Mouse (Mus musculus) olfactory bulb, adult 2 months (tissue): ENCODE measurements around the gene Dctpp1. TPM values are rescaled to one million over a fixed set of nuclear protein-coding genes. Genes with fewer than 3 reads are reported as not detected.

ENCODE experiments used
- H3K27ac ChIP-seq: fragments of 200-500 bp; 2 replicates; pipeline ENCODE4 v1.5.1; 2012; ENCODE audit warnings: low read depth, low read length; ENCODE audit not compliant: insufficient read depth
- H3K4me1 ChIP-seq: fragments of 200-500 bp; 2 replicates; pipeline ENCODE4 v1.6.1; 2012; ENCODE audit warnings: low read length; ENCODE audit not compliant: control insufficient read depth, insufficient read depth
- H3K4me3 ChIP-seq: fragments of 200-500 bp; 2 replicates; pipeline ENCODE4 v1.5.1; 2012; ENCODE audit warnings: mild to moderate bottlenecking, low read depth, low read length, moderate library complexity; ENCODE audit not compliant: insufficient read depth
- CTCF ChIP-seq: fragments of 200-500 bp; IDR thresholded peaks from 2 replicates; pipeline ENCODE4 v1.5.1; 2012; ENCODE audit warnings: low read depth, mild to moderate bottlenecking, low read length, moderate library complexity; ENCODE audit not compliant: insufficient read depth
- POLR2A ChIP-seq: fragments of 200-500 bp; IDR thresholded peaks from 2 replicates; pipeline ENCODE4 v1.6.1; 2012; ENCODE audit warnings: mild to moderate bottlenecking, low read depth, low read length, moderate library complexity; ENCODE audit not compliant: insufficient read depth
- WGBS: fragments of 180-500 bp; shearing (Covaris S2); methylation state at CpG from one replicate; pipeline ENCODE4 v1.1.7; 2018; 5-methylcytosine and 5-hydroxymethylcytosine counted together
- polyA plus RNA-seq: library from polyadenylated mRNA; stranded (reverse); fragments of >200 nt; gene quantifications from 2 replicates; pipeline ENCODE4 v1.2.4, GENCODE M21; 2012; ENCODE audit warnings: low replicate concordance; ENCODE audit not compliant: missing spikeins, insufficient read depth, insufficient read length

Gene Dctpp1
- polyA plus RNA-seq, 1 experiment: not detected

- Histone ChIP-seq H3K27ac (no peak overlapping the region), H3K4me3 (no peak overlapping the region), H3K4me1 (no peaks in the 10 kb centered on the region)
- WGBS: 83% methylated on average over 2 of the region's 2 CpGs
- TF ChIP-seq CTCF (no peak), POLR2A (no peak)
Measured at GRCm38 (mm10) chr7:127289306-127289705, 28.8 kb upstream of the Dctpp1 start.

DNA sequence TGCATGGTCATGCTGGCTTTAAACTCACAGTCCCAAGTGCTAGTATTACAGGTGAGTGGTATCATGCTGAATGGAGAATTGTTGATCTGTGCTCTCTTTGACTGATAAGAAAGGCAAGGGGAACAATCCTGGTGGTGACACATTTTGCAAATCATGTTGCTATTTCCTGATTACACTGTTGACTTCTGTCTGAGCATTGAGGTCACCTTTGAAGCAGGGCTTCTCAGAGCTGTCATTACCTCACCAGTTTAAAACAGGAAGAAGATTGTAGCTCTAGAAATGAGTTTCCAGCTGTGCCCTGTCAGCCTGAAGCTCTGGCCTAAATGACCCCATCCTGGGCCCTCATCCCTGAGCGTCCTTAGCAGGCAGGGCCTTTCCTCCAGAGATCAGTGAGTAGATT, 27.4 kb upstream of the Dctpp1 start:
- WGBS: 86% methylated on average over 1 of the region's 1 CpGs
- Histone ChIP-seq H3K27ac (no peak overlapping the region), H3K4me1 (no peaks in the 10 kb centered on the region), H3K4me3 (no peak overlapping the region)
- no peak for TF ChIP-seq CTCF
- TF ChIP-seq POLR2A: no peak

DNA sequence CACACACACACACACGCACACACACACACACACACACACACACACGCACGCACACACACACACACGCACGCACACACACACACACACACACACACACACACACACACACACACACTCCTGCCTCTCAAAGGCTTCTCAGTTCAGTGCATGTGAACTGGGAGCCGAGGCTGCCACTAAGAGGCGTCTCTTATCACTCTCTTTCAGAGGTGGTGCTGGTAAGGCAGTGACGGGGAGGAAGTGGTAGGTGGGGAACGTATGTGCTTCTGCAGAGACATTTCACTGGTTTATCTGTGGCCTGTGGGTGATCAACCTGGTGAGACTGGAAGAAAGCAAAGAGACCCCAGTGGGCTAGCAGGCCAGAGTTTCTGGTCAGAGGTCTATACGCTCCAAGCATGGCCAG, 24.6 kb upstream of the Dctpp1 start:
- TF ChIP-seq POLR2A (no peak), CTCF (no peak)
- Histone ChIP-seq H3K4me1 (no peaks in the 10 kb centered on the region), H3K4me3 (no peak overlapping the region), H3K27ac (no peak overlapping the region)
- WGBS: 73% methylated on average over 10 of the region's 10 CpGs

DNA sequence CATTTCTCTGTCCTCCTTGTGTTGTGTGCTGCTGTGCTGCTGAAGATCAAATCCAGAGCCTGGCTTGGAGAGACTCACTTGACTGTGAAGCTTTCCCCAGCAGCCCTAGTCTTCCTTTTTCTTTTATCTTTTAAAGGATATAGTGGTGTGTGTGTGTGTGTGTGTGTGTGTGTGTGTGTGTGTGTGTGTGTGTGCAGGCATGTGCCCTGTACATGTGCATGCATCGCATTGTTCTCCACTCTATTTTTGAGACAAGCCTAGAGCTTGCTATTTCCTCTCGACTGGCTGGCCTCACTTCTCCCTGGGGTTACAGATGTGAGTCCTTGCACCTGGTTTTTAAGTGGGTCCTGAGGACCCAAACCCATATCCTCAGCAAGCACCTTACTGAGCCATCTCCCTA, 21.7 kb upstream of the Dctpp1 start:
- Histone ChIP-seq H3K4me1 (no peaks in the 10 kb centered on the region), H3K27ac (no peak overlapping the region), H3K4me3 (no peak overlapping the region)
- TF ChIP-seq CTCF: no peak
- TF ChIP-seq POLR2A: no peak
- 65% methylated on average over 2 of the region's 2 CpGs for WGBS

GRCm38 (mm10) chr7:127281114-127281513, 20.6 kb upstream of the Dctpp1 start:
- H3K4me1 ChIP-seq: no peaks in the 10 kb centered on the region
- 80% methylated on average over 4 of the region's 4 CpGs for WGBS
- H3K27ac ChIP-seq: no peak overlapping the region
- no peak for TF ChIP-seq CTCF
- no peak for TF ChIP-seq POLR2A
- H3K4me3 ChIP-seq: no peak overlapping the region

- WGBS: 85% methylated on average over 3 of the region's 3 CpGs
- Histone ChIP-seq H3K4me3 (no peak overlapping the region), H3K27ac (no peak overlapping the region), H3K4me1 (no peaks in the 10 kb centered on the region)
- no peak for TF ChIP-seq POLR2A
- no peak for TF ChIP-seq CTCF
Measured at GRCm38 (mm10) chr7:127280092-127280491, 19.6 kb upstream of the Dctpp1 start.

DNA sequence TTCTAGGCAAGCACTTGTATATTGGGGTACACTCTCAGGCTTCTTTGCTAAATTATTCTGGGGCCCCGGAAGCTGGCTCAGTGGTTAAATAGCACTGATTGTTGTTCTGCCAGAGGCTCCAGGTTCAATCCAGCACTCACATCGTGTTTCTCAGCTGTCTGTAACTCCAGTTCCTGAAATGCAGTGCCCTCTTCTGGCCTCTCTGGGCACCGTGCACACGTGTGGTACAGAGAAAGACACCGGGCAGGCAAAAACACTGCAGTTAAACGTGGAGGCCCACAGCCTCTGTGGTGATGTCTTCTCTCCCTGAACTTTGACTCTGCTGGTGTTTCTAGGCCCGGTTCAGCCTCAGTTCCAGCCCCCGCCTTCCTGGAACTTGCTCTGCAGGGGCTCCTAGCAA, 17.8 kb upstream of the Dctpp1 start:
- 24% methylated on average over 8 of the region's 8 CpGs for WGBS
- TF ChIP-seq POLR2A: no peak
- TF ChIP-seq CTCF: no peak
- Histone ChIP-seq H3K4me3 (no peak overlapping the region), H3K27ac (no peak overlapping the region), H3K4me1 (peaks cover 3% of the 10 kb centered on the region; the same call in 1 of the 2 replicates)

DNA sequence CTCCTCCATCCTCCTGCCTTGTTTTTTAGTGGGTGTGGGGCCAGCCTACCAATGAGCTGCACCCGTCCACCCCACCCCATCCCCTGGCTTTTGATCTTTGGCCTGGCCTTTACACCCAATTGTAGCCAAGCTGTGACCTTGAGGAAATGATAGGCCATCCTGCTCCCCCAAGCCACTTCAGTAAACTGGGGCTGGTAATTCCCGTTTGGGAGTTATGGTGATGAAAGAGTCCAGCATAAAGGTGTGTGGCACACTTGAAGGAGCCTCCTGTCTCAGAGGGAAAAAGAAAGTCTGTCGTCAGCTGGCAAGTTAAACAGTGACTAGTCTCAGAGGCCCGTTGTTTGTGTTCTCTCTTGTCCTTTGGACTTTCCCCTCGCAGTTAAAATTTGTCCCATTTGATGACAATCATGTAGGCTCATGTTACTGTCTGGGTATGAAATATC, 16.0 kb upstream of the Dctpp1 start:
- TF ChIP-seq CTCF (no peak), POLR2A (no peak)

GRCm38 (mm10) chr7:127273925-127274789, 13.6 kb upstream of the Dctpp1 start, which contains the start of gene Sephs2:
Gene Sephs2 (minus strand): TSS chr7:127274055.
- H3K4me3 ChIP-seq: peak within 1 kb of the TSS; percentile 74
- peaks cover 11% of the 10 kb centered on the region for H3K4me1 ChIP-seq
- WGBS: 2% methylated on average over 39 of the region's 39 CpGs
- peak within 1 kb of the TSS; percentile 18 for H3K27ac ChIP-seq
- TF ChIP-seq POLR2A (peak; percentile 87), CTCF (no peak)

More for the DNA sequence above, 16.0 kb upstream of the Dctpp1 start:
- no peak overlapping the region for H3K4me3 ChIP-seq
- peaks cover 11% of the 10 kb centered on the region for H3K4me1 ChIP-seq
- no peak overlapping the region for H3K27ac ChIP-seq
- 82% methylated on average over 5 of the region's 5 CpGs for WGBS
